Mouse (Mus musculus): ENCODE data around the gene Myrf.

The Myrf gene

DNA sequence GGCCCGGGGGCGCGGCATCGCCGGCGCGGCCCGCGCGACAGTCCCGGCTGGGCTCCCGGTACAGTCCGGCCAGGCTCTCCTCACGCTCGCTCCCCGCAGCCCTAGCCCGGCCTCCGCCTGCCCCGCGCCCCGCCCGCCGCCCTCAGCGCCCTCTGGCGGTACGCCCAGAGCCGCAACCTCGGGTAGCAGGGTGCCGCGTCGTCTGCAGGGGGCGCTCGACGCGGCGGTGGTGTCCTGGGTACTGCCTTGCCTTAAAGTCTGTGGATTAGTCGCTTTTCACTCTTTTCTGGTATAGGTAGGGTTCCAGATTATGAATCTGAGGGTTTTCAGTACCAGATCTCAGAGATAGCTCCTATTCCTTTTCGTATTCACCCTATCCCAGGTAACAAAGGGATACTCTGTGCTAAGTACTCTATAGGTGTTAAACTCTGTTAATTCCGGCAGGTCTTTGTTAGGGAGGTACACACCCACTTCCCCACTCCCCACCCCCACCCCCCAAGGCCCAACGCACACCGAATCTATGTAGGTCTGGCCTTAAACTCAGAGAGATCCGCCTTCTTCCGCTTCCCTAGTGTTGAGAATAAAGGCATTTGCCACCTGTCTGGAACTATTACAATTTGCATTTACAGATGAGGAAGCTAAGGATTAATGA, at the start of gene Myrf:
Gene Myrf (minus strand): TSS at position 95 of the 652 bp plus-strand sequence.
- DNase-seq (ENCODE audit: low spot score in 2 of 2) = peak; percentile 15 to 69

DNA sequence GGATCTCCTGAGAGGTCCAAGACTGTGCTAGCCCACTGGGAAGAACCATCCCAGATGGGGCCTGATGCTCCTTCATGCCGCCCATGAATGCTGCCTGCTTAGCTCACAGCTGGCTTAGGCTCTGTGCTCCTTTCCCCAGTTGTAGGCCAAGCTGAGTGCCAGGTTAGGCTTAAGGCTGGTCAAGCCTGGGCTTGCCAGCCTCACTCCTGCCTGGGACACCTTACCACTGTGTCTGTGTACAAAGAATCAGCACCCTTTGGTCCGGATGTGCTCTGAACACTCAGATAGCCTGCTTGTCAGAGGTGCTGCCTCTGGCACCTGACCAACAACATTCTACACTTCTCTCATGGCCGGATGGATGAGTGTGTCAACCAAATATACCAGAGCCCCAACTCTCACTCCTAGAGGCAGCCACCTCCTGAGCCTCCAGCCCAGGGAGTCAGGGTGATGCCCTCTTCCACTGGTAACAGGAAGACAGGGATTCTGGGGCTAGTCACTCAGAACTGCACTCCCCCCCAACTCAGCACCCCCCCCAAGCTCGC, 49.1 kb upstream of the Myrf start:
- DNase-seq (ENCODE audit: low spot score in 2 of 2) = no peak

DNA sequence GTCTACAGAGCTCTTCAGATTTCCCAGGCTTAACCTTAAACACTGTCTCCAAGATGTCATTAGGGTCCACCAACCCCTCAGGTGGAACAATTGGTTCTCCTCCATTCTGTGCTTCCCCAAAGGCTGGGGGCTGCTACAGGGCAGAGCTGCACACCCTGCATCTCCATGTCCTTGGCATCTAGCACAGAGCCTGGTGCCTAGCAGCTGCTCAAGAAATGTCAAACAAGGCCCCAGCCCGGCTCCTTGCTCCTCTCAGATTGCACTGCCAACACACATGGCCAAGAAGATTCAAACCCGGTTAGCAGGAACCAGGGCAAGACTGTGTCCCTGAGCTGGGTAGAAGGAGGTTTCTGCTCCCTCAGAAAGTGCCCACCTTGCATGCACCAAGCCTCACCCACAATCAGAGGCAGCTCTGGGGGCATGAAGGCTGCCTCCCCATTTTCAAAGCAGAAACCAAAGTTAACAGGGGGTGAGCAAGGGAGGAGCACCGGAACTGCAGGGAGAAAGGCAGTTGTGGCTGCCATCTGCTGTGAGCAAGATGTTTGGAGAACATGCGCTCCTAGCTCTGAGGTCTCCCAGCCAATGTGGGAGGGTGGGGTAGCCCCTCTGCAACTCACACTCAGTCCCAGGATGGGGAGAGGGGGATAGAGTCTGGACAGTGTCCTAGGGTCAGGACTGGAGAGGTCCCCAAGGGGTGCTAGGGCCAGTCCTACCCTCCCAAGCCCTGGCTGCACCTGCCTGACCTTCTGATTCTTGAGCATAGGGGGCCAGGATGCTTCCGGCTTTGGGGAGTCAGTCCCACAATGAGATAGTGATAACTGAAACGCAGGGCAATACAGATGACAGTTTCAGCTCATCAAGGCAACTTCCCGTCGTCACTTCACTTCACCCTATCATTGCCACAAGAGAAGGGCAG, 47.8 kb upstream of the Myrf start:
- DNase-seq (ENCODE audit: low spot score in 2 of 2) = no peak

DNA sequence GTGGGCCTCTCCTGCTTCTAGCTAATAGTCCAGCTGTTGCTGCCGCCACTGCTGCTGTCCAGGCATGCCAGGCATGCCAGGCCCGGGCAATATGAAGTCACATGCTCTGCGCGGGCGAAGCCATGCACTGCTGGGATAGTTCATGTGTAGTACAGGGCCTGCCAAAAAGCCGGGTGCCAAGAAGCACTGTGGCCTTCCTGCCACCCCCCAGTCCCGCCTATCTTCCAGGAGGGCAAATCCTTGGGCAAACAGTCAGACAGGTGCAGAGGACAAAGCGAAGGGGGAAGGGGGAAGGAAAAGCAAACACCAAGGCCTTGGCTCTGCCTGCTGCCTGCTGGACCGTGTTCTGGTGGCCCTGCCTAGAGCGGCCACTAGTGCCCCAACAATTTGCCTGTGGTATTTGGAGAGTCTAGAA, 45.9 kb upstream of the Myrf start:
- DNase-seq (ENCODE audit: low spot score in 2 of 2) = no peak

DNA sequence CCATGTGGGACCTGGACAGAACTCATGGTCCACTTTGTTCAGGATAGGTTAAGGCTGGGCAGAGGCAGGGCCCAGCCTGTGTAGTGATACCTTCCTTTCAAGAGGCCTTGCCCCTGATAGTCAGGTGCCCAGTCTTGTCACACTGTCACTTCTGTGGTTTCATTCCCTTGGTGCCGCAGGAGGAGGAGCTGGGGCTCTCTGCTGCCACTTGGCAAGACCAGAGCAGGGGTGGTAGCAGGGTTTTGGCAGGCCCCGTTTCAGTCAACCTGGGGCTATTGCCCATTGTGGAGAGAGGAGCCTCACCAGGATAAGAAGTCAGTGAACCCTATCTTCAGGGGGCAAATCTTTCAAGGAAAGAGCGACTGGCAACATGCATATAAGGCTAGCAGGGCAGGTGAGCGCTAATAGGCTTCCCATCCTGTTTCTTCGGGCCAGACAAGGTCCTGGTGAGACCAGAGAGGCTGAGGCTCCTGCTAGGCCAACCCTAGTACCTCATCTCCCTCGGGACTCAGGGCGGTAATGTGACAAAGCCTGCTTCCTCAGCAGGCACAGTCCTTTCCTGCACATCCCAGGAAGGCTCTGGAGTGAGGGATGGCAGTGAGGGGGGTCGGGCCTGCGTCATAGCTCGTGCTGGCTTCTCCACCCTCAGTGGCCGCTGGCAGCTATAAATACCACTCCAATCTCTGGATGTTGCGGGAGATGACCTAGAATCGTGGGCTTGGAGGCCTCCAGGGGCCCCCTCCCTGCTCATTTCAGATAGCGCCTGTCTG, 40.4 kb upstream of the Myrf start:
- no peak for DNase-seq (ENCODE audit: low spot score in 2 of 2)

DNA sequence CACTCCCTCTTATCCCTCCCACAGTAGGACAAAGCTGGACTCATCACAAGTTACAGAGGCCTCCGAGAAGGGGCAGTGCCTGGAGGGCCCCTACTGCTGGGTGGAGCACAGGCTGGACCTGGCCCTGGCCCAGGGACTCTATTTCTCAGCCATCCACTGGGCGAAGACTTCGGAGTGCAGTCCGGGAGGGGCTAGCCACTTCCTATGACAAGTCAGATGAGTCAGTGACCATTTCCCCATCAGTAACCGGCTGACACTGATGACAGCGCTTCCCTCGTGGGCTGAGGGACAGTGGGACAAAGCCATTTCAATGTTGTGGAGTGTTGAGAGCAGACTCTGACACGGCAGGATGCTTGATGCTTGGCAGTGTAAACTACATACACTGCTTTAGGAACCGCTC, 39.1 kb upstream of the Myrf start:
- DNase-seq (ENCODE audit: low spot score in 2 of 2) = no peak

DNA sequence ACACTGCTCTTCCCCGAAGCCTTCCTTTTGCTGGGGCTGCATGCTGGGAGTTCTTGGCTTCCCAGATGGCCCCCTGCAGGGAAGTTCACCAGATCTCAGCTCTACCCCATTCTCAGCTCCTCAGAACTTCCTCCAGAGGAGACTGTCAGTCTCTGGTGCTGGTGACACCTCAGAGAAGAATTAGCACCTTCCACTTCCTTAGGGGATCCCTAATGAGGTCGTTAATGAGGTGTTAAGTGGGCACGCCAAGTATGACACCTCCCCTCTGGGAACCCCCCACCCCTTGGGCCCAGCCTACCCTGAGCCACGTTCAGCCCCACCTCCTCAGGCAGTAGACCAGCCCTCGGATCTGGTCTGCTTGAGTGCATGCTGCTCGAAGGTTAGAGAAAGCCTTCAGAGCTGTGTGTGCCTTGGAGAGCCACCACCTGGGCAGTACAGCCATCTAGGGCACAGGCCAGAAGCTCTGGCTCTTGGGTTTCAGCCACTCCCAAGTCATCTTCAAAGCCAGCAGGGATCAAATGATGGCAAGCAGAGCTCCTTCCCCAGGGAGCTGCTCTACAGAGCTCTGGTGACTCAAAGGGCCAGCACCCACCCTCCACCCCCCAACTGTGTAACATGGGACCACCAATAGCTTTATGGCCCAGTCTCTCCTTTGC, 38.2 kb upstream of the Myrf start:
- DNase-seq (ENCODE audit: low spot score in 2 of 2) = no peak

DNA sequence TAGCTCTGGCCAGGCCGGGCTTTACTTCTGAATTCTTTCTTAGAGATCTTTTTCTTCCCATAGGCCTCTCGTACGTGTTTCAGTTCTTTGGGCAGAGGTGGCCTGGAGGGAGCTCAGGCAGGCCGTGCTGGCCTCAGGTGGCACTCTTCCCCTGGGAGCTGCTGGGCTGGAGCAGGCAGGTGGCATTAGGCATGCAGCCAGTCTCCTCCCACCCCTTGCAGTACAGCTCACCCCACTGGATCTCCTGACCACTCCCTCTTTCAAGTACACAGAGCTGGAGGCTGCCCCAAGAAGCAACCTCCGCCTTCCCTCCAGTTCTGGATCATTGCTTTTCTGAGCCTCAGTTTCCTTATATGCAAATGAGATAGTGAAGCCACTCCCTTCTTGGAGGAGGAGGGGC, 37.2 kb upstream of the Myrf start:
- no peak for DNase-seq (ENCODE audit: low spot score in 2 of 2)

DNA sequence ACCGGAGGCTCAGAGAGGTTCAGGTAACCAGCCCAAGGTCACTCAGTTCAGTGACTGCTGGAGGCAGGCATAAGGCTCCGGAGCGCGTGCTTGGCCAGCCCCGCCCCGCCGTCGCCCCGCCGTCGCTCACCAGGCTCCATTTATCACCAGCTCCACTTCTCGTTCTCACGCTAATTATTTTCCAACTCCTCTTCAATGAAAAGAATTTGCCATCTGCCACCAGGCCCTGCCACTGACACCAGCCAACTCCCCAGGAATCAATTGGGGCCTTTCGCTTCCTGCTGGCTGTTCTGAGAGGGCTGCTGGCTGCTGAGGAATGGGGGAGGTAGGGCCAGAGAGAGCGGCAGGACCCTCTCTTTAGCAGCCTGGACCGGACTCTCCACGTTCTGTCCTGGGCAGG, 36.8 kb upstream of the Myrf start:
- no peak for DNase-seq (ENCODE audit: low spot score in 2 of 2)

DNA sequence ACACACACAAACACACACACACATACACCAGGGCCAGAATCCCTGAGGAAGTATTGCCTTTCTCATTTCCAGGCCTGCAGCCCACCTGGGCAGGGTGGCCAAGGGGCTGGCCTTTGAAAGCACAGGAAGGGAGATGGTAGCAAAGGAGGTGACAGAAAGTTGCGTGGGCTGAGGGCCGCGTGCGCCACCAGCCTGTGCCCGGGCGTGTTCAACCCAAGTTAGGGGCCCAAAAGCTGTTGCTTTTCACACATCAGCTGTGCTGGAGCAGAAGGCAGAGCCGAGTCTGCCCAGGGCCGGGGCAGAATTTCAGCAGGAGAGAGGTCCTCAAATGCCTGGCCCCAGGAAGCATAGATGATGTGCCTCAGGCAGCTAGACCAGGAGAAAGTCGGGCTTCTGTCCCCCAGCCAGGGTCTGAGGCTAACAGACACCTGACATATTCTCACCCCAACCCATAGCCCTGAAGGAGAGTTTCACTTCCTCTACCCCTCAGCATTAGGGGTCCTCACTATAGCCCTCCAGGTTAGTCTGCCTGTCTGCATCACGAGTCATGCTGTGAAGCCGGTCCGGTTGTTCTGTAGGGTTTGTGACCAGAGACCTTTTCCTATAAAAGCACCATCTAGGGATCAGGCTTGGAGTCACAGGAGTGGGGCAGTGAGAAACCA, 36.1 kb upstream of the Myrf start:
- no peak for DNase-seq (ENCODE audit: low spot score in 2 of 2)

DNA sequence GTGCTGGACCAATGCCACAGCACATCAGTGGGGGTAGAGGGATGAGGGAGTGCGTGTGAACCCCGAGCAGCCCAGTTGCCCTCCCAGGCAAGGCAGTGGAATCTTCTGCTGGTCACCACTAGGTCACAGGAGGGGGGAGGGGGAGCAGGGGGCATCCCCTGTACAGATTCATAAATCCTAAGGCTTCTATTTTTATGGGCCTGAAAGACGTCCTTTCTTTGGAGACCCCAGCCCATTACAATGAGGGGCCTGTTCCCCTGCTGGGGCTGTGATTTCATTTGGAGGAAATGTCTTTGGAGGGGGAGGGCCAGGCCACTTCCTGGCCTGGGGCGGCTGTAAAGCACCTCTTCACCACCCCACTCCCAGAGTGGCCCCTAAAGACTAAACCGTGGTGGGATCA, 33.5 kb upstream of the Myrf start:
- no peak for DNase-seq (ENCODE audit: low spot score in 2 of 2)

DNA sequence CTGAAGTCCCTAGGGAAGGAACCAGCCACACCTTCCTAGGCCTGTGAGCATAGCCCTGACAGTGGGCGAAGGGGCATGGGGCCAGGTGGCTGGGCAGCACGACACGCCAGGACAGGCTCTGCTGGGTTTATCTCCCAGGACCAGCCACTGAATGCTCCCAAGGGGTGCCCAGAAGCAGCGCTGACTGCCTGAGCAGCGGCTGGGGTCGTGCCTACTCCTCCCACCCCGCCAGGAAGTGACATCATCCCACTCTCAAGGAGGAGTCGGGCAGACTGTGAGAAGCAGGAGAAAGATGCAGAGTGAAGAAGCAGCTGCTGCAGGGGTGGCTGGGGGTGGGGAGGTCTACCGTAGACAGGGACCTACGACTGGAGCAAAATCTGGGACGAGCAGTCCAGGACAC, 32.2 kb upstream of the Myrf start:
- peak; percentile 52 to 61 for DNase-seq (ENCODE audit: low spot score in 2 of 2)

DNA sequence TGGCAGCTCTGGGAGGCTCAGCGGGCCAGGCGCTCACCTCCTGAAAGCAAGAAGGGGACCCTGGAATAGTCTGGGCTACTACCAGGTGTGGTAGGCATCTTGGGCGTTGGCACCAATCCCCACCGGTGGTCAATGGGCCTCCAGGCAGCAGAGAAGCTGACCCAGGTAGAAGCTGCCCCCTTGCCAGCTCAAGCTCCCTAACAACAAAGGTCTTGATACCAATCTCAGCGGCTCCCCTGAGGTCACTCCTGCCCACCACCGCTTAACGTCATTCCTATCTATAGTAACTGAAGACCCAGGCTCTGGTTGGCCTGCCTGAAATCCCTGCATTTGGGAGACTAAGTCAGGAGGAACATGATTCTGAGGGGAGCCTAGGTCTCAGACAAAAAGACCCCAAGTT, 31.0 kb upstream of the Myrf start:
- no peak for DNase-seq (ENCODE audit: low spot score in 2 of 2)

DNA sequence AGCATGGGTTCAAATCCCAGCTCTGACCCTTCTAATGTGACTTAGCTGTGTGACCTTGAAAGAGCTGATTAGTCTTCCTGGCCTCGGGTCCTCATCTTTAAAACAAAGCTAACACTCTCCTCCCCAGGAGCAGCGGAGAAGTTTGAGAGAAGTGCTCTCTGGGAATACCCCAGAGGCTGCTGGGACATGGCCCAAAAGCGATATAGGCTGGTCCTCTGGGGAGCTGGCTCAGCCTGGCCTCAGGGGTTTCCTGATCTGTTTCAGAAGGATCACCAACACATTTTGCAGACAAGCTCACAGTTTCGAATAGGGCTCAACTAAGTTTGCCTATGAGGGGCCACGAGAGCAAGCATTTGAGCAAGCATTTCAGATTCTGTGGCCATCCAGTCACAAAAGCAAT, 29.8 kb upstream of the Myrf start:
- DNase-seq (ENCODE audit: low spot score in 2 of 2) = no peak

DNA sequence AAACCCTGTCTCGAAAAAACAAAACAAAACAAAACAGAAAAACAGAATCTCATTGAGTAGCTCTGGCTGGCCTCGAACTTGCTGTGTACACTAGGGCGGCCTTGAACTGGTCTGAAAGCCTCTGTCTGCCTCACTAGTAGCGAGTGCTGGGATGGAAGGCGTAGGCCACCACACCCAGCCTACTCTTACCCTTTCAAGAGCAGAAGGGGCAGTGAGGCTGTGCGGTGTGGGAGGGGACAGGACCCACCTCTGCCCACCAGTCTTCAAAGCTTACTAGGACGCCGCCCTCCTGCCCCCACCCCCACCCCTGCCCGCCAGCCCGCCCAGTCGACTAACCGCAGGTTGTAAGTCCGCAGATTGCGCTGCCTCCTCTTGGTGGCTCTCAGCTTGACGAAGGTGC, 28.3 kb upstream of the Myrf start:
- no peak for DNase-seq (ENCODE audit: low spot score in 2 of 2)

DNA sequence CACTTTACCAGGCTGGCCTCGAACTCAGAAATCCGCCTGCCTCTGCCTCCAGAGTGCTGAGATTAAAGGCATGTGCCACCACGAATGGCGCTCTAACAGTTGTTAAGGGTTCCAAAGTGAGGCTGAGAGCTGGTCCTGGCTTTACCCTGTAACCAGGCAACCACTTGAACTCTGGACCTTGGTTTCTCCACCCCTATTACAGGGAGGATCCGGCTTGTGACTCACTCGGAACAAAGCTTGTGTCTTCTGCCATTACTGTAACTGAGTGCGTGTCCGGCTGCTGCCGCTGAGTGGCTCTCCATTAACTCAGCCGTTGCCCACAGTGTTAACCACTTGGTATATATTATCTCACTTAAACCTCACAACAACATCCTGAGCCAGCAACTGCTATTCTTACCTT, 27.4 kb upstream of the Myrf start:
- DNase-seq (ENCODE audit: low spot score in 2 of 2) = no peak

DNA sequence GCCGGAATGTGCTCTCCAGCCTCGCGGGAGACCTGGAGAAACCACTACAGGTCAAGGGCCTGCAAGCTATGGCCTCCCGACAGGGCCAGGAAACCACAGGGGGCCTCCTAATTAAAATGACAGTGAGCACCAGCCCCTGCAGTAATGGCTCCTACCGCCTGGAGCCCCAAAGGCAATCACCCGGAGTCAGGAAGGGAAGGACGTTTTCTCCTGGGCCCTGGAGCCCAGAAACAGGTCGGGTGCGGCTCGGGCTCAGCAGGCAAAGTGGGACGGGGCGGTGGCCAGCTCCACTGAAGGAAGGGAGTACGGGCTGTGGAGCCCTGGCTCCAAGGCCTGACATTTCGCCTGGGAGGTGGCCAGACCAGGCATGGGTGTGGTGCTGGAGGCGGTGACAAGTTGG, 26.5 kb upstream of the Myrf start:
- no peak for DNase-seq (ENCODE audit: low spot score in 2 of 2)

DNA sequence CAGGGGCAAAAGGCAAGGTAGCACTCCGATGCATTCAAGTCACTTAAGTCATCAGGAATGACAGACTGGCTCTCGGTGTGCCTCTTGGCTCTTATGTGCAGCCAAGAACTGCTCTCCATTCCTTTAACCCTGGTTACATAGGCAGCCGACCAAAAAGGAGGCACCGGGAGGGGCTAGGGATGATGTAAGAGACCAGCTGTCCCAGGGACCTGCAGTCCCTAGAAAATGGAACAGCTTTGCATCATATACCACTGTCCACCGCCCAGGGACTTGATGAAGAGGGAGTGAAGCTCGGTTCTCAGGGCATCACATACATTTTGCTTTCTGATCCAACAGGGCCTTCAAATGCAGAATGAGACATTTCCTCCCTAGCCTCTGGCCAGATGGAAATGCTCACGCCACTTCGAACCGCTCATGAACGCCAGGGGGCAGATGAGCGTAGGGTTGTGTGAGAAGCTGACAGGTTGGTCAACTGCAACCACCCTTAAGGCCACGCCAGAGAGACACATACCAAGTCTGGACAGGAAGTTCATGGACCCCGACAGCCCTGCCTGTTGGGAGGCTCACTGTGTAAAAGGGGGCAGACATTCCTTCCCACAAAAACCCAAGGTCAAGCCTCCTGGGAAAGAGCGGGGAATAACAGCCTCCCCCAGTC, 25.8 kb upstream of the Myrf start:
- DNase-seq (ENCODE audit: low spot score in 2 of 2) = peak in 1 of 2 experiments; percentile 46

DNA sequence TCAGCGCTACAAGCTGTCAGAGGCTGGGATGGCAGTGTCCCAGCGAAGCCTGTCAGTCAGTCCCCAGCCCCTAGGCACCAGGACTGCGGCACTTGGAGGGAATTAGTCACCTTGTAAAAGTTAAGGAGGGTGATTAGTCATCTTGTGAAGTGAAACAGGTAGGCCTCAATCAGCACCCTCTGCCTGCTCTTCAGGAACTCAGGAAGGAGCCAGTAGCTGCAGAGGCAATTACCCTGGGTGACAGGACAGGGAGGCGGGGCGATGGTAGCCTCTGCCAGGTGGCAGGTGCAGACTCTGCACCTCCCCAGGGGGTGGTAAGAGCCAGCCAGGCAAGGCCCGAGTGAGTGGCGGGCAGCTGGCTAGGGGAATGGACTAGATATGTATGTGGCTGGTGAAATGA, 20.8 kb upstream of the Myrf start:
- DNase-seq (ENCODE audit: low spot score in 2 of 2) = no peak

DNA sequence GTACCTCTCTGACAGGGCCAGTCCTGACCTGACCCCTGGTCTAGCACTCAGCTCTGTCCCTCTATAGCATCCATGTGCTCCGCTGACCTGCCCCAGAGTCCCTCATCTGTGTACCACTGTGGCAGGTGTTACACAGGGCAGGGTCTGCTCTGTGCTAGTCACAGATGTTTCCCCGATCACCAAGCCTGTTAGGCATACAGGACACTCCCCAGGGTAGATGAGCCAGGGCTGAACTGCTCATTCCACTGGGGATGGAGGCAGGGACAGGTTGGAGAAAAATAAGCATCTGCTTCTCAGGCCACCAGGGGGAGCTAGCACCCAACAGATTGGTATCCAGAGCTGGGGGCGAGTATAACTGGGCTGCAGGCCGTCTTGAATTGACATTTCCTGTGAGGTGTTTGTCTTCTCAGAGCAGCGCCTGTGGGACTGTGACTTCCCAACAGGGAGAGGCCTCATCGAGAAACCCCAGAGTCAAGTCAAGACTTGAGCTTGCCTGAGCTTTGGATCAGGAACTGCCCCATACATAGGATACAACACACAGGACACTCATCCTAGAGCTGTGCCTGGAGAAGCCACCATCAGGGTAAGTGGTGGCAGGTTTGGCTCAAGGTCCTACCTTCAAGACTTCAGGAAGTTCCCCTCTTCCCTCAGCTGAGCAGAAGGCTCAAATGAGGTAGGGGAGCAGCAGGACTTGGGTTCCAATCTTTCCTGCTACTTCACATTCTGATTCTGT, 17.9 kb upstream of the Myrf start:
- DNase-seq (ENCODE audit: low spot score in 2 of 2) = peak; percentile 29 to 76
